Mouse (Mus musculus) liver, embryonic 12.5 days (tissue): ENCODE measurements around the gene Capn15. TPM values are rescaled to one million over a fixed set of nuclear protein-coding genes. Genes with fewer than 3 reads are reported as not detected.

ENCODE experiments used
- ATAC-seq: fragments of 200-750 bp; cut with Nextera tagmentation; 2 replicates; pipeline ENCODE4 v1.8.0; 2017; ENCODE audit warnings: moderate number of reproducible peaks, mild to moderate bottlenecking, moderate library complexity
- H3K27ac ChIP-seq: fragments of 300-500 bp; sonication (generic); 2 replicates; pipeline ENCODE4 v1.5.1; 2016; ENCODE audit warnings: mild to moderate bottlenecking
- H3K27me3 ChIP-seq: fragments of 300-500 bp; sonication (generic); replicated peaks from 2 replicates; pipeline ENCODE4 v1.6.1; 2016; ENCODE audit warnings: mild to moderate bottlenecking, moderate library complexity
- H3K36me3 ChIP-seq: fragments of 300-500 bp; sonication (generic); 2 replicates; pipeline ENCODE4 v1.6.1; 2016; ENCODE audit warnings: mild to moderate bottlenecking, moderate library complexity
- H3K4me1 ChIP-seq: fragments of 300-500 bp; sonication (generic); 2 replicates; pipeline ENCODE4 v1.6.1; 2016
- H3K4me2 ChIP-seq: fragments of 300-500 bp; sonication (generic); 2 replicates; pipeline ENCODE4 v1.6.1; 2016; ENCODE audit warnings: mild to moderate bottlenecking, moderate library complexity
- H3K4me3 ChIP-seq: fragments of 300-500 bp; sonication (generic); 2 replicates; pipeline ENCODE4 v1.5.1; 2016; ENCODE audit warnings: mild to moderate bottlenecking, moderate library complexity
- H3K9ac ChIP-seq: fragments of 300-500 bp; sonication (generic); 2 replicates; pipeline ENCODE4 v1.6.1; 2016; ENCODE audit warnings: mild to moderate bottlenecking, moderate library complexity
- H3K9me3 ChIP-seq: fragments of 300-500 bp; sonication (generic); replicated peaks from 2 replicates; pipeline ENCODE4 v1.6.1; 2016; ENCODE audit warnings: mild to moderate bottlenecking, moderate library complexity
- WGBS: fragments of 180-500 bp; shearing (Covaris S2); methylation state at CpG from one replicate; pipeline ENCODE4 v1.1.7; 2016; ENCODE audit not compliant: insufficient replicate concordance; 5-methylcytosine and 5-hydroxymethylcytosine counted together
- polyA plus RNA-seq: library from polyadenylated mRNA; unstranded; fragments of >200 nt; fragmentation: Nextera tagmentation; extraction: Ambion mirVana; gene quantifications from 2 replicates; pipeline ENCODE4 v1.2.1, GENCODE M21; 2016

Gene Capn15
- polyA plus RNA-seq, 1 experiment from 2014 or later: 21.3 TPM

GRCm38 (mm10) chr17:25992274-25992673 is 6.7 kb upstream of the Capn15 start:
- Histone ChIP-seq H3K9ac (no peak overlapping the region), H3K36me3 (peaks cover 22% of the 10 kb centered on the region; the same call in 1 of the 2 replicates), H3K4me2 (no peak overlapping the region), H3K4me1 (peaks cover 31% of the 10 kb centered on the region), H3K27me3 (no peaks in the 10 kb centered on the region), H3K4me3 (no peak overlapping the region), H3K27ac (no peak overlapping the region), H3K9me3 (no peaks in the 10 kb centered on the region)
- no peak for ATAC-seq
- WGBS: 91% methylated on average over 4 of the region's 4 CpGs

GRCm38 (mm10) chr17:25990331-25990730 is 4.7 kb upstream of the Capn15 start:
- ATAC-seq: no peak
- Histone ChIP-seq H3K4me3 (no peak overlapping the region), H3K9me3 (no peaks in the 10 kb centered on the region), H3K4me2 (no peak overlapping the region), H3K4me1 (peaks cover 42% of the 10 kb centered on the region), H3K27ac (peak overlapping the region; percentile 13; the same call in 1 of the 2 replicates), H3K36me3 (peaks cover 22% of the 10 kb centered on the region; the same call in 1 of the 2 replicates), H3K9ac (no peak overlapping the region), H3K27me3 (peaks cover 5% of the 10 kb centered on the region)
- 15% methylated on average over 5 of the region's 5 CpGs for WGBS

- Histone ChIP-seq H3K36me3 (no peaks in the 10 kb centered on the region), H3K9ac (peak overlapping the region; percentile 92), H3K9me3 (no peaks in the 10 kb centered on the region), H3K4me1 (peaks cover 67% of the 10 kb centered on the region), H3K27ac (peak overlapping the region; percentile 85), H3K4me2 (peak overlapping the region; percentile 96), H3K27me3 (peaks cover 5% of the 10 kb centered on the region), H3K4me3 (peak overlapping the region; percentile 91)
- WGBS: 9% methylated on average over 17 of the region's 17 CpGs
- no peak for ATAC-seq
These were observed 865 bp downstream of the Capn15 start for GRCm38 (mm10) chr17:25984556-25985305.

- no peak for ATAC-seq
- no peaks in the 10 kb centered on the region for H3K9me3 ChIP-seq
- H3K4me3 ChIP-seq: peak overlapping the region; percentile 91
- peak overlapping the region; percentile 96 for H3K4me2 ChIP-seq
- peak overlapping the region; percentile 92 for H3K9ac ChIP-seq
- no peaks in the 10 kb centered on the region for H3K36me3 ChIP-seq
- peaks cover 70% of the 10 kb centered on the region for H3K4me1 ChIP-seq
- H3K27me3 ChIP-seq: peaks cover 5% of the 10 kb centered on the region
- 76% methylated on average over 1 of the region's 1 CpGs for WGBS
- H3K27ac ChIP-seq: 0 out of 2 replicates have a peak overlapping the region, but pooled peaks have one; percentile 85
These were observed 1.5 kb downstream of the Capn15 start for GRCm38 (mm10) chr17:25984066-25984465.

GRCm38 (mm10) chr17:25982913-25983312 is 2.7 kb downstream of the Capn15 start:
- peaks cover 76% of the 10 kb centered on the region for H3K4me1 ChIP-seq

GRCm38 (mm10) chr17:25980854-25981253 is 4.7 kb downstream of the Capn15 start:
- no peak for ATAC-seq
- peaks cover 82% of the 10 kb centered on the region for H3K4me1 ChIP-seq
- no peak overlapping the region for H3K4me3 ChIP-seq
- peaks cover 12% of the 10 kb centered on the region for H3K36me3 ChIP-seq
- H3K27ac ChIP-seq: peak overlapping the region; percentile 51
- 81% methylated on average over 5 of the region's 5 CpGs for whole genome bisulfite sequencing
- H3K4me2 ChIP-seq: no peak overlapping the region
- 0 out of 2 replicates have a peak overlapping the region, but pooled peaks have one; percentile 23 for H3K9ac ChIP-seq
- H3K27me3 ChIP-seq: no peaks in the 10 kb centered on the region
- H3K9me3 ChIP-seq: no peaks in the 10 kb centered on the region

More at GRCm38 (mm10) chr17:25982913-25983312, 2.7 kb downstream of the Capn15 start:
- H3K27me3 ChIP-seq: peaks cover 5% of the 10 kb centered on the region
- 86% methylated on average over 3 of the region's 3 CpGs for WGBS
- H3K4me2 ChIP-seq: peak overlapping the region; percentile 96; the same call in 1 of the 2 replicates
- H3K9ac ChIP-seq: peak overlapping the region; percentile 3; the same call in 1 of the 2 replicates
- peaks cover 5% of the 10 kb centered on the region for H3K36me3 ChIP-seq
- H3K27ac ChIP-seq: 0 out of 2 replicates have a peak overlapping the region, but pooled peaks have one; percentile 22
- H3K9me3 ChIP-seq: no peaks in the 10 kb centered on the region
- no peak overlapping the region for H3K4me3 ChIP-seq
- no peak for ATAC-seq

- WGBS: 79% methylated on average over 5 of the region's 5 CpGs
These were observed 5.5 kb downstream of the Capn15 start for GRCm38 (mm10) chr17:25979829-25980738.

GRCm38 (mm10) chr17:25970954-25971707 is 14.5 kb downstream of the Capn15 start:
- Histone ChIP-seq H3K27me3 (no peaks in the 10 kb centered on the region), H3K4me3 (no peak overlapping the region), H3K9ac (0 out of 2 replicates have a peak overlapping the region, but pooled peaks have one; percentile 3), H3K27ac (peak overlapping the region; percentile 66), H3K4me2 (no peak overlapping the region), H3K36me3 (peaks cover 25% of the 10 kb centered on the region), H3K9me3 (no peaks in the 10 kb centered on the region), H3K4me1 (peaks cover 55% of the 10 kb centered on the region)
- 75% methylated on average over 4 of the region's 4 CpGs for WGBS
- no peak for ATAC-seq

More at GRCm38 (mm10) chr17:25979829-25980738, 5.5 kb downstream of the Capn15 start:
- Histone ChIP-seq H3K27ac (peak overlapping the region; percentile 51), H3K9ac (0 out of 2 replicates have a peak overlapping the region, but pooled peaks have one; percentile 8), H3K36me3 (peaks cover 16% of the 10 kb centered on the region), H3K4me3 (no peak overlapping the region), H3K27me3 (no peaks in the 10 kb centered on the region), H3K4me2 (no peak overlapping the region), H3K9me3 (no peaks in the 10 kb centered on the region), H3K4me1 (peaks cover 78% of the 10 kb centered on the region)
- no peak for ATAC-seq

- ATAC-seq: no peak
- peak overlapping the region; percentile 1; the same call in 1 of the 2 replicates for H3K27ac ChIP-seq
- H3K9ac ChIP-seq: 0 out of 2 replicates have a peak overlapping the region, but pooled peaks have one; percentile 3
- H3K9me3 ChIP-seq: no peaks in the 10 kb centered on the region
- H3K27me3 ChIP-seq: no peaks in the 10 kb centered on the region
- H3K4me3 ChIP-seq: no peak overlapping the region
- no peak overlapping the region for H3K4me2 ChIP-seq
- peaks cover 27% of the 10 kb centered on the region for H3K36me3 ChIP-seq
- WGBS: 88% methylated on average over 9 of the region's 9 CpGs
- H3K4me1 ChIP-seq: peaks cover 54% of the 10 kb centered on the region
These were observed 15.1 kb downstream of the Capn15 start for GRCm38 (mm10) chr17:25970448-25970847.

GRCm38 (mm10) chr17:25968176-25968575 is 17.4 kb downstream of the Capn15 start:
- WGBS: 41% methylated on average over 1 of the region's 1 CpGs
- H3K9me3 ChIP-seq: no peaks in the 10 kb centered on the region
- H3K36me3 ChIP-seq: peaks cover 40% of the 10 kb centered on the region
- no peaks in the 10 kb centered on the region for H3K27me3 ChIP-seq
- peak; percentile 76 for ATAC-seq
- H3K9ac ChIP-seq: no peak overlapping the region
- peaks cover 68% of the 10 kb centered on the region for H3K4me1 ChIP-seq
- H3K4me2 ChIP-seq: peak overlapping the region; percentile 8; the same call in 1 of the 2 replicates
- H3K27ac ChIP-seq: peak overlapping the region; percentile 5
- H3K4me3 ChIP-seq: no peak overlapping the region

- H3K4me1 ChIP-seq: peaks cover 68% of the 10 kb centered on the region
- H3K27me3 ChIP-seq: no peaks in the 10 kb centered on the region
- H3K4me3 ChIP-seq: no peak overlapping the region
- H3K9ac ChIP-seq: no peak overlapping the region
- ATAC-seq: no peak
- H3K4me2 ChIP-seq: no peak overlapping the region; the same call in 1 of the 2 replicates
- peaks cover 40% of the 10 kb centered on the region for H3K36me3 ChIP-seq
- no peaks in the 10 kb centered on the region for H3K9me3 ChIP-seq
- peak overlapping the region; percentile 5 for H3K27ac ChIP-seq
- WGBS: 60% methylated on average over 3 of the region's 3 CpGs
These were observed 17.9 kb downstream of the Capn15 start for GRCm38 (mm10) chr17:25967652-25968051.
